Mouse (Mus musculus) small intestine, adult 2 months (tissue): ENCODE data around the gene Hprt.

Experiments
- CTCF ChIP-seq: fragments of 200-500 bp; IDR thresholded peaks from 2 replicates; pipeline ENCODE4 v1.5.1; 2012; ENCODE audit warnings: low read depth, mild to moderate bottlenecking, control low read depth, inconsistent platforms, low read length, moderate library complexity, mixed read lengths; ENCODE audit not compliant: insufficient replicate concordance, insufficient read length; ENCODE audit errors: extremely low read depth
- POLR2A ChIP-seq: fragments of 200-500 bp; IDR thresholded peaks from 2 replicates; pipeline ENCODE4 v1.6.1; 2012; ENCODE audit warnings: low read depth, mild to moderate bottlenecking, control low read depth, inconsistent platforms, low read length, moderate library complexity

- TF ChIP-seq POLR2A (no peak), CTCF (no peak)
These were observed 61.3 kb downstream of the Hprt start for GRCm38 (mm10) chrX:53049196-53049595.
